Mouse (Mus musculus) brain, adult 10 weeks (tissue): ENCODE measurements around the gene Olfr1062. TPM values are rescaled to one million over a fixed set of nuclear protein-coding genes. Genes with fewer than 3 reads are reported as not detected.

Source experiments
- polyA plus RNA-seq: library from polyadenylated mRNA; stranded (reverse); fragments of 350-450 nt; fragmentation: Illumina TruSeq; extraction: RNeasy Lipid Tissue Mini Kit (QIAGEN cat#74804); gene quantifications from one replicate; pipeline ENCODE4 v1.2.3, GENCODE M21; 2015; ENCODE audit warnings: low read depth, low replicate concordance

Gene Olfr1062
- not detected for polyA plus RNA-seq

DNA sequence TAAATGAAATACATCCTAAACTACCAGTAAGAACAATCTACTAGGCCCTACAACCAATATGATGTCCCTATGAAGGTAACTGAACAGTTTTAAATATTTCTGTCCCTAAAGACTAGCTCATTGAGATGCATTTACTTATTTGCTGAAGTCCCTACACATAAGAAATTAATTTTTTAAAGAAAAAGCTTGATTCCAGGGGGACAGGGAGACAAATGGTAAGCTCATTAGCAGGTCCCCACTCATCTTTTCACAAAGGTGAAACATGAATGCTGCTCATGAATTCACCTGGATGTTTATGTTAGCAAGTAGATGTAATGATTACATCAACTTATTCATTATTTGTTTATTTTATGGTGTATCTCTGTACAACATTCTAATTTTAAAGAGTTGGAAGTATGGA lies at the start of gene Olfr1062:
TSS of gene Olfr1062 (minus strand) at position 101 of the 400 bp plus-strand sequence.

DNA sequence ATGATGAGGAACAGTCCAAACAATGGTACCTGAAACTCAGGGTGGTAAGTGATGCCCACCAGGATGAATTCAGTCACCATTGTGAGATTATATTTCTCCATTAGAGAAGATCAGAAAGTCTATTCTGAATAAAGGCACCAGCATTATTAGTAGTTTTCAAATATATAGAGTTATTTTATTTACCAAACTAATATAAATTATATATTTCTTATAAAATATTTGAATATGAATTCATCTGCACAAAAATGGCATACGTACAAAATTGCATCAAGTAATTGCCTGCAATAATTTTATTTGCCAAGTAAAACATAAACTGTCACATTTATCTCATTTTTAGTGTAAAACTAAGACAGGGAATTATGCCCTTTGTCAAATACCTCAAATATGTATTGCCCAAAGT lies 29.6 kb upstream of the Olfr1062 start, which contains the start of gene Olfr1066:
TSS of gene Olfr1066 (minus strand) at position 101 of the 400 bp plus-strand sequence.

DNA sequence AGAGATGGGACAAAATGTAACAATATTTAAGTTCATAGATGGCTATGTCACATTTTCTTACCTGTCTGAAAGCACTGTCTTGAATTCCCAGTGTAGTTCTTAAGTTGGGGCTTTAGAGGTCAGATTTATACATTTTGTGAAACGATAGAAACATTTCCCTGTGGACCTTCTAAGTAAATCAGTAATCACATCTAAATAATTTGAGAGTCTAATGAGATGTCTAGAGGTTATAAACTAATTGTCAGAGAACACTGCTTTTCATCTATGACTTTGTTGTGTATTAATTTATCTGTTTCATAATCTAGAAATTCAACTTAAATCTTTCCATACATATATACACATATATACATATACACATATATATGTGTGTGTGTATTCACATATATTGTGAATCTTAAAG lies 23.9 kb upstream of the Olfr1062 start, which contains the start of gene Olfr1065:
TSS of gene Olfr1065 (minus strand) at position 101 of the 400 bp plus-strand sequence.

DNA sequence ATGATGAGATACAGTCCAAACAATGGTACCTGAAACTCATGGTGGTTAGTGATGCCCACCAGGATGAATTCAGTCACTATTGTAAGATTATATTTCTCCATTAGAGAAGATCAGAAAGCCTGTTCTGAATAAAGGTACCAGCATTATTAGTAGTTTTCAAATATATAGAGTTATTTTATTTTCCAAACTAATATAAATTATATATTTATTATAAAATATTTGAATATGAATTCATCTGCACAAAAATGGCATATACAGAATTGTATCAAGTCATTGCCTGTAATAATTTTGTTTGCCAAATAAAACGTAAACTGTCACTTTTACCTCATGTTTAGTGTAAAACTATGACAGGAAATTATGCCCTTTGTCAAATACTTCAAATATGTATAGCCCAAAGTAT lies 12.6 kb downstream of the Olfr1062 start, which contains the start of gene Olfr1061:
TSS of gene Olfr1061 (minus strand) at position 101 of the 400 bp plus-strand sequence.

DNA sequence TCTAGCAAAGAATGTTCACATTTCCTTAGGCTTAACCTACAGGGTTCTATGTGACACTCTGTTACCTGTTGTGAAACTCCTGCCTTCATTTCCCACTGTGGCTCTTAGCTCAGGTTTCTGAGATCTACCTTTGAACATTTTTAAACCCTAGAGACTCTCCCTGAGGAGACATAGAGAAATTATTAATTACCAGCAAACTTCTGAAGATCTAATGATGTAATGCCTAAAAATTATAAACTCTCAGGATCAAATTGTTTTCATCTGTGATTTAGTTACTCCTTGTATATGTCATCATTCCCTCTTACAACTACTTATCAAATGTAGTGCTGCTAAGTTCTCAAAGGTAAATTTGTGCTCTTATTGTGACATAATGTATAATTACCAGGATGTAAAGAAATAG lies 38.1 kb downstream of the Olfr1062 start, which contains the start of gene Olfr1058:
TSS of gene Olfr1058 (minus strand) at position 101 of the 400 bp plus-strand sequence.

DNA sequence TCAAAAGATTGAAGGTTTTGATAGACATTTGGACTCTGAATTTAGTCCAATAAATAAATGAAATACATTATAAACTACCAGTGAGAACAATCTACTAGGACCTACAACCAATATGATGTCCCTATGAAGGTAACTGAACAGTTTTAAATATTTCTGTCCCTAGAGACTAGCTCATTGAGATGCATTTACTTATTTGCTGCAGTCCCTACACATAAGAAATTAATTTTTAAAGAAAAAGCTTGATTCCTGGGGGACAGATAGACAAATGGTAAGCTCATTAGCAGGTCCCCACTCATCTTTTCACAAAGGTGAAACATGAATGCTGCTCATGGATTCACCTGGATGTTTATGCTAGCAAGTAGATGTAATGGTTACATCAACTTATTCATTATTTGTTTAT lies 48.3 kb downstream of the Olfr1062 start, which contains the start of gene Olfr1057:
TSS of gene Olfr1057 (minus strand) at position 101 of the 400 bp plus-strand sequence.

Other genes with a start within 250 kb of the Olfr1062 start
- not detected for gene Olfr1044, start 248.9 kb downstream of the Olfr1062 start, polyA plus RNA-seq
- not detected for gene Olfr52, start 241.1 kb downstream of the Olfr1062 start, polyA plus RNA-seq
- not detected for gene Olfr1045, start 223.7 kb downstream of the Olfr1062 start, polyA plus RNA-seq
- not detected for gene Olfr1046, start 207.4 kb downstream of the Olfr1062 start, polyA plus RNA-seq
- gene Olfr1047, start 195.3 kb downstream of the Olfr1062 start, polyA plus RNA-seq = not detected
- not detected for gene Olfr1048, start 186.5 kb downstream of the Olfr1062 start, polyA plus RNA-seq
- gene Olfr1049, start 168.4 kb downstream of the Olfr1062 start, polyA plus RNA-seq = not detected
- gene Olfr1051, start 147.7 kb downstream of the Olfr1062 start, polyA plus RNA-seq = not detected
- not detected for gene Olfr1052, start 134.3 kb downstream of the Olfr1062 start, polyA plus RNA-seq
- not detected for gene Olfr1053, start 111.5 kb downstream of the Olfr1062 start, polyA plus RNA-seq
- gene Olfr1054, start 91.3 kb downstream of the Olfr1062 start, polyA plus RNA-seq = not detected
- gene Olfr1055, start 76.5 kb downstream of the Olfr1062 start, polyA plus RNA-seq = not detected
- not detected for gene Olfr1056, start 64.3 kb downstream of the Olfr1062 start, polyA plus RNA-seq
- not detected for gene Olfr1057, start 48.4 kb downstream of the Olfr1062 start, polyA plus RNA-seq
- gene Olfr1058, start 38.2 kb downstream of the Olfr1062 start, polyA plus RNA-seq = not detected
- gene Olfr1061, start 12.7 kb downstream of the Olfr1062 start, polyA plus RNA-seq = not detected
- gene Olfr1065, start 23.8 kb upstream of the Olfr1062 start, polyA plus RNA-seq = not detected
- gene Olfr1066, start 29.5 kb upstream of the Olfr1062 start, polyA plus RNA-seq = not detected
- not detected for gene Olfr228, start 60.6 kb upstream of the Olfr1062 start, polyA plus RNA-seq
- gene Olfr1076, start 81.7 kb upstream of the Olfr1062 start, polyA plus RNA-seq = not detected
- gene Olfr1079, start 115.7 kb upstream of the Olfr1062 start, polyA plus RNA-seq = not detected
- gene Olfr1080, start 131.5 kb upstream of the Olfr1062 start, polyA plus RNA-seq = not detected
- gene Olfr1082, start 172.2 kb upstream of the Olfr1062 start, polyA plus RNA-seq = not detected
- not detected for gene Olfr1084, start 213.0 kb upstream of the Olfr1062 start, polyA plus RNA-seq
- gene Olfr1085, start 235.3 kb upstream of the Olfr1062 start, polyA plus RNA-seq = not detected